Mouse (Mus musculus) cerebellum, adult 8-10 months (tissue): ENCODE data around the gene Kcnh4.
A peak's percentile ranks its signal among the peaks of the same experiment; 100 is the strongest.

ENCODE experiments used
- DNase-seq: peaks from one replicate; pipeline ENCODE4 v3.0.0; 2022

Kcnh4 gene

GRCm38 (mm10) chr11:100762831-100763230 is 3.1 kb upstream of the Kcnh4 start, which contains the start of gene Hcrt:
TSS of gene Hcrt (minus strand) at chr11:100762931.
- no peak for DNase-seq

GRCm38 (mm10) chr11:100761547-100762045 is 1.9 kb upstream of the Kcnh4 start:
- peak; percentile 95 for DNase-seq

- no peak for DNase-seq
Observed at GRCm38 (mm10) chr11:100758707-100759610, 783 bp downstream of the Kcnh4 start.

GRCm38 (mm10) chr11:100757566-100757965 is 2.2 kb downstream of the Kcnh4 start:
- DNase-seq = no peak

- no peak for DNase-seq
Observed at GRCm38 (mm10) chr11:100756476-100756875, 3.3 kb downstream of the Kcnh4 start.

- DNase-seq = no peak
Observed at GRCm38 (mm10) chr11:100754693-100755057, 5.1 kb downstream of the Kcnh4 start.

- DNase-seq = no peak
Observed at GRCm38 (mm10) chr11:100754021-100754692, 5.6 kb downstream of the Kcnh4 start.

- no peak for DNase-seq
Observed at GRCm38 (mm10) chr11:100752294-100752693, 7.4 kb downstream of the Kcnh4 start.

- DNase-seq = no peak
Observed at GRCm38 (mm10) chr11:100750127-100750526, 9.6 kb downstream of the Kcnh4 start.

GRCm38 (mm10) chr11:100749469-100749868 is 10.3 kb downstream of the Kcnh4 start:
- no peak for DNase-seq

GRCm38 (mm10) chr11:100748620-100749019 is 11.1 kb downstream of the Kcnh4 start:
- no peak for DNase-seq

- no peak for DNase-seq
Observed at GRCm38 (mm10) chr11:100747114-100747513, 12.6 kb downstream of the Kcnh4 start.

- DNase-seq = no peak
Observed at GRCm38 (mm10) chr11:100746546-100746945, 13.2 kb downstream of the Kcnh4 start.

- DNase-seq = peak; percentile 62
Observed at GRCm38 (mm10) chr11:100745085-100745484, 14.7 kb downstream of the Kcnh4 start.

- DNase-seq = no peak
Observed at GRCm38 (mm10) chr11:100741348-100741747, 18.4 kb downstream of the Kcnh4 start.

- DNase-seq = no peak
Observed at GRCm38 (mm10) chr11:100738749-100739148, 21.0 kb downstream of the Kcnh4 start.

- peak; percentile 98 for DNase-seq
Observed at GRCm38 (mm10) chr11:100738066-100738604, 21.6 kb downstream of the Kcnh4 start, which contains the start of gene Rab5c. TSS of gene Rab5c (minus strand) at chr11:100738215.

- no peak for DNase-seq
Observed at GRCm38 (mm10) chr11:100737105-100737733, 22.5 kb downstream of the Kcnh4 start.

- no peak for DNase-seq
Observed at GRCm38 (mm10) chr11:100736746-100737080, 23.0 kb downstream of the Kcnh4 start.

- no peak for DNase-seq
Observed at GRCm38 (mm10) chr11:100735954-100736745, 23.6 kb downstream of the Kcnh4 start.

GRCm38 (mm10) chr11:100735134-100735865 is 24.4 kb downstream of the Kcnh4 start:
- no peak for DNase-seq
